Mouse (Mus musculus): ENCODE data around the gene Nudt4.

GRCm38 (mm10) chr10:95565156-95565854 lies 1.4 kb upstream of the Nudt4 start:
- TF ChIP-seq POLR2A (IDR thresholded peaks at IDR 0.05; ENCODE audit: insufficient read length, low read depth) (no peak), USF1 (IDR thresholded peaks at IDR 0.05; ENCODE audit: low read depth) (no peak), MYOG (IDR thresholded peaks at IDR 0.05; ENCODE audit: control insufficient read depth in 1 of 3, insufficient read depth in 1 of 3, insufficient read length in 2 of 3, low read depth in 2 of 3) (no peak), MAX (IDR thresholded peaks at IDR 0.05; ENCODE audit: low read depth) (no peak), E2F4 (IDR thresholded peaks at IDR 0.05; ENCODE audit: insufficient read depth) (no peak), CEBPB (IDR thresholded peaks at IDR 0.05; ENCODE audit: insufficient read depth, poor library complexity, severe bottlenecking) (no peak)

All from myocyte (in vitro differentiated cells).